Mouse (Mus musculus) MEL (cell line): ENCODE measurements at regions not wholly inside any gene's neighbourhood (a gene's known extent, or its start where the extent isn't known, plus 50 kb on each side); places are given as distances from the start of the nearest gene placed in this dataset.

Experiments used
- CTCF ChIP-seq, 3 experiments: IDR thresholded peaks in 2 of 3; conservative IDR thresholded peaks in 1 of 3; 2 replicates each; pipeline ENCODE4 v1.5.1; 2011 to 2012; ENCODE audit warnings: low read length in 3 of 3, low read depth in 2 of 3, mild to moderate bottlenecking in 2 of 3, improper control_type of control experiment in 1 of 3, inconsistent platforms in 1 of 3, mixed read lengths in 1 of 3, moderate library complexity in 1 of 3; ENCODE audit not compliant: control insufficient read depth in 1 of 3, insufficient read depth in 1 of 3, poor library complexity in 1 of 3, severe bottlenecking in 1 of 3
- EP300 ChIP-seq, 2 experiments: IDR thresholded peaks; 2 replicates each; pipeline ENCODE4 v1.6.1; 2011; ENCODE audit warnings: improper control_type of control experiment in 2 of 2, low read length in 2 of 2, low read depth in 1 of 2, mild to moderate bottlenecking in 1 of 2
- GABPA ChIP-seq: IDR thresholded peaks from 2 replicates; pipeline ENCODE4 v1.6.1; 2012; ENCODE audit warnings: low read depth, mild to moderate bottlenecking, inconsistent platforms, low read length, improper control_type of control experiment, moderate library complexity
- GATA1 ChIP-seq: IDR thresholded peaks from 2 replicates; pipeline ENCODE4 v1.6.1; 2011; ENCODE audit warnings: low read depth, low read length, improper control_type of control experiment
- MXI1 ChIP-seq: IDR thresholded peaks from 2 replicates; pipeline ENCODE4 v1.6.1; 2011; ENCODE audit warnings: mild to moderate bottlenecking, low read depth, low read length, improper control_type of control experiment
- MYB ChIP-seq: IDR thresholded peaks from 2 replicates; pipeline ENCODE4 v1.6.1; 2011; ENCODE audit warnings: mild to moderate bottlenecking, low read depth, low read length, improper control_type of control experiment
- POLR2A ChIP-seq, 2 experiments: IDR thresholded peaks; 2 replicates each; pipeline ENCODE4 v1.6.1; 2011 to 2012; ENCODE audit warnings: low read length in 2 of 2, mild to moderate bottlenecking in 2 of 2, control low read depth in 1 of 2, improper control_type of control experiment in 1 of 2, low read depth in 1 of 2, moderate library complexity in 1 of 2; ENCODE audit not compliant: control insufficient read depth in 1 of 2, insufficient read depth in 1 of 2, poor library complexity in 1 of 2
- SMC3 ChIP-seq: IDR thresholded peaks from 2 replicates; pipeline ENCODE4 v1.6.1; 2011; ENCODE audit warnings: low read depth, low read length, improper control_type of control experiment
- ZC3H11A ChIP-seq: IDR thresholded peaks from 2 replicates; pipeline ENCODE4 v1.6.1; 2012; ENCODE audit warnings: low read depth, mild to moderate bottlenecking, inconsistent platforms, low read length, improper control_type of control experiment
- ZMIZ1 ChIP-seq: IDR thresholded peaks from 2 replicates; pipeline ENCODE4 v1.6.1; 2012; ENCODE audit warnings: low read depth, mild to moderate bottlenecking, inconsistent platforms, low read length, improper control_type of control experiment, moderate library complexity

DNA sequence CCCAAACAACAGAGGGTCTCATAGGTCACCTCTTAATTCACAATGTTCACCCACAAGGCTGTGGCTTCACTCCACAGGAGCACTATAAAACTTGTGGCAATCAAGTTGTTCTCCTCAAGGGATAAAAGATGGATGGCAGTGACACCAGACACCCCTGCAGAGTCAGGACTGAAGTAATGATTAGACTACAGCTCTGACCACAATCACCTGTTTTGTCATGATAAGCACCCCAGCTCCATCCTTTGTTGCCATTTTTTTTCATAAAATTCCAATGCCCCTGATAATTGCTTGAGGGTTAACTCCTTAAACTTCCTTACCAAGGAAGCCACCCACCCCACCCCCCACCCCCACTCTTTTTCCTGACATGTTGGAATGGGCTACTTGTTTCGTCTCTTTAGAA lies 755.1 kb downstream of the Stim2 start:
- no peak for TF ChIP-seq POLR2A (IDR thresholded peaks at IDR 0.05; ENCODE audit: control insufficient read depth in 1 of 2, insufficient read depth in 1 of 2, low read depth in 1 of 2, low read length in 2 of 2, poor library complexity in 1 of 2)
- no peak for TF ChIP-seq GABPA
- TF ChIP-seq SMC3, result no peak
- no peak for TF ChIP-seq MYB
- no peak for TF ChIP-seq ZMIZ1
- no peak for TF ChIP-seq CTCF (IDR thresholded peaks at IDR 0.05 in 2 of 3, conservative IDR thresholded peaks at IDR 0.05 in 1 of 3; ENCODE audit: control insufficient read depth in 1 of 3, insufficient read depth in 1 of 3, low read depth in 2 of 3, low read length in 3 of 3, poor library complexity in 1 of 3, severe bottlenecking in 1 of 3)
- TF ChIP-seq ZC3H11A, result no peak
- no peak for TF ChIP-seq EP300 (IDR thresholded peaks at IDR 0.05; ENCODE audit: low read depth in 1 of 2, low read length in 2 of 2)
- no peak for TF ChIP-seq MXI1
- TF ChIP-seq GATA1, result no peak
